ENCODE assay signal across 16 mouse cellular contexts in the genomic region with DNA sequence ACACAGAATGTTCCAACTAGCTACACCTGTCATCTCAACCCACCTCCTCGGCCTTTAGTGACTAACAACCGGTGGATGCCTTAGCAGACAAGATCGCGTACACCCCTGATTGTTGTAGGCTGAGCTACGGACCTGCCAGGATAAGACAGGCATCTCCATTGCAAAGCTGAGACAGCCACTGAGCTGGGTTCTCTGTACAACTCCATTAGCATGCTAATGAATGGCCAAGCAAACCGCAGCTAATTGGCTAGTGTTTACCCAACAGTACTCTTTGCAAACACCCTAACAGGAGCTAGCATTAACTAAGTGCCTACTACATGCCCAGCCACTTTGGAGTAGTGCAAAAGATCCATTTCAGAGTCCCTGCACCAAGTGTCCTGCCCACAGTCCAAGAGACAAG. TPM values are rescaled to one million over a fixed set of nuclear protein-coding genes. Genes with fewer than 3 reads are reported as not detected.
"Had no signal": no experiment of that assay in that cellular context is flagged by ENCODE, and none has a peak within 500 bp of the region (broad histone marks: within the 10 kb centered on the region; RNA-seq: fewer than 3 reads in every experiment).

No protein-coding gene starts in this region.

- H3K27ac ChIP-seq: lung, embryonic 15.5 days; macrophage; midbrain, embryonic 13.5 days; midbrain, embryonic 15.5 days; neural tube, embryonic 12.5 days had no signal

- ATAC-seq: liver, postnatal 0 days; lung, postnatal 0 days; midbrain, embryonic 13.5 days; midbrain, embryonic 15.5 days had no signal

- H3K27me3 ChIP-seq: midbrain, embryonic 13.5 days; midbrain, embryonic 15.5 days; neural tube, embryonic 12.5 days had no signal

- H3K4me1 ChIP-seq: lung, embryonic 15.5 days; midbrain, embryonic 13.5 days; midbrain, embryonic 15.5 days had no signal

- H3K36me3 ChIP-seq: lung, embryonic 15.5 days; midbrain, embryonic 13.5 days; midbrain, embryonic 15.5 days; neural tube, embryonic 12.5 days had no signal

- H3K4me3 ChIP-seq: lung, embryonic 15.5 days; megakaryocyte, embryonic 14.5 days; midbrain, embryonic 13.5 days; midbrain, embryonic 15.5 days; neural tube, embryonic 12.5 days had no signal

- H3K9me3 ChIP-seq: lung, embryonic 15.5 days; megakaryocyte, embryonic 14.5 days; midbrain, embryonic 13.5 days; midbrain, embryonic 15.5 days; neural tube, embryonic 12.5 days had no signal

- H3K4me2 ChIP-seq: lung, embryonic 15.5 days; midbrain, embryonic 11.5 days; midbrain, embryonic 13.5 days; midbrain, embryonic 15.5 days; neural tube, embryonic 12.5 days had no signal

- DNase-seq: liver, postnatal 0 days; lung, adult 2 months; lung, postnatal 14 days; lung, postnatal 36 days; right cerebral cortex, postnatal 14 days; thymus, adult 18-20 months; thymus, postnatal 14 days; thymus, postnatal 36 days had no signal

- H3K9ac ChIP-seq: liver, postnatal 0 days; lung, embryonic 15.5 days; midbrain, embryonic 13.5 days; midbrain, embryonic 15.5 days; neural tube, embryonic 12.5 days had no signal

RNA-seq across cellular contexts. Expression of a gene that starts 8.3 kb away (rescaled TPM):
- polyA plus RNA-seq: macrophage had no signal
